Mouse (Mus musculus) layer of hippocampus, postnatal 25 days (tissue): ENCODE data around the gene Kalrn. TPM values are rescaled to one million over a fixed set of nuclear protein-coding genes. Genes with fewer than 3 reads are reported as not detected.
"Not testable (repeated sequence)": the region's sequence is repeated elsewhere in the genome, so short reads cannot be mapped to it uniquely, and the experiment has no call there.

Experiments
- DNase-seq, 2 experiments: peaks; one replicate each; pipeline ENCODE4 v3.0.0; 2022; ENCODE audit warnings: mixed read lengths in 2 of 2, low spot score in 1 of 2; ENCODE audit errors: extremely low spot score in 1 of 2
- total RNA-seq, 2 experiments: library from RNA; stranded (reverse); gene quantifications; 2 replicates each; pipeline ENCODE4 v1.2.3; 2021

The Kalrn gene
- total RNA-seq, 2 experiments from 2014 or later, result 456 to 578 TPM

- no peak for DNase-seq
Measured at GRCm38 (mm10) chr16:34089022-34089421, 484.3 kb downstream of the Kalrn start.

- DNase-seq, result no peak
Measured at GRCm38 (mm10) chr16:34088331-34088730, 485.0 kb downstream of the Kalrn start.

GRCm38 (mm10) chr16:34084135-34084920 lies 489.0 kb downstream of the Kalrn start:
- no peak for DNase-seq

GRCm38 (mm10) chr16:34082494-34083469 lies 490.6 kb downstream of the Kalrn start:
- no peak for DNase-seq

- no peak for DNase-seq
Measured at GRCm38 (mm10) chr16:34081683-34082438, 491.5 kb downstream of the Kalrn start.

GRCm38 (mm10) chr16:34081314-34081682 lies 492.0 kb downstream of the Kalrn start:
- not testable (repeated sequence) for DNase-seq

GRCm38 (mm10) chr16:34080818-34081217 lies 492.5 kb downstream of the Kalrn start:
- DNase-seq, result no peak

GRCm38 (mm10) chr16:34079511-34079910 lies 493.8 kb downstream of the Kalrn start:
- DNase-seq, result no peak

- DNase-seq, result no peak
Measured at GRCm38 (mm10) chr16:34078732-34079131, 494.6 kb downstream of the Kalrn start.

GRCm38 (mm10) chr16:34076101-34076500 lies 497.2 kb downstream of the Kalrn start:
- DNase-seq, result no peak

- DNase-seq, result no peak
Measured at GRCm38 (mm10) chr16:34073930-34074329, 499.4 kb downstream of the Kalrn start.

GRCm38 (mm10) chr16:34072136-34072535 lies 501.2 kb downstream of the Kalrn start:
- DNase-seq, result no peak

- no peak for DNase-seq
Measured at GRCm38 (mm10) chr16:34071223-34071825, 502.0 kb downstream of the Kalrn start.

- DNase-seq, result no peak
Measured at GRCm38 (mm10) chr16:34069481-34069880, 503.9 kb downstream of the Kalrn start.

- no peak for DNase-seq
Measured at GRCm38 (mm10) chr16:34066922-34067321, 506.4 kb downstream of the Kalrn start.

GRCm38 (mm10) chr16:34066376-34066775 lies 507.0 kb downstream of the Kalrn start:
- DNase-seq, result no peak

GRCm38 (mm10) chr16:34063313-34063712 lies 510.0 kb downstream of the Kalrn start:
- DNase-seq, result no peak

- DNase-seq, result no peak
Measured at GRCm38 (mm10) chr16:34061661-34062060, 511.7 kb downstream of the Kalrn start.

GRCm38 (mm10) chr16:34058611-34059010 lies 514.7 kb downstream of the Kalrn start:
- DNase-seq, result no peak

GRCm38 (mm10) chr16:34057464-34057863 lies 515.9 kb downstream of the Kalrn start:
- no peak for DNase-seq
